Mouse (Mus musculus): Measurements from ENCODE around the gene March6. TPM values are rescaled to one million over a fixed set of nuclear protein-coding genes. Genes with fewer than 3 reads are reported as not detected.

The March6 gene
- polyA plus RNA-seq (2012; fragmentation: generic; extraction: Trizol), result 10 to 100 TPM in 1 of 2 experiments, 1 to 10 TPM in 1; 4.1 to 18.2 TPM

DNA sequence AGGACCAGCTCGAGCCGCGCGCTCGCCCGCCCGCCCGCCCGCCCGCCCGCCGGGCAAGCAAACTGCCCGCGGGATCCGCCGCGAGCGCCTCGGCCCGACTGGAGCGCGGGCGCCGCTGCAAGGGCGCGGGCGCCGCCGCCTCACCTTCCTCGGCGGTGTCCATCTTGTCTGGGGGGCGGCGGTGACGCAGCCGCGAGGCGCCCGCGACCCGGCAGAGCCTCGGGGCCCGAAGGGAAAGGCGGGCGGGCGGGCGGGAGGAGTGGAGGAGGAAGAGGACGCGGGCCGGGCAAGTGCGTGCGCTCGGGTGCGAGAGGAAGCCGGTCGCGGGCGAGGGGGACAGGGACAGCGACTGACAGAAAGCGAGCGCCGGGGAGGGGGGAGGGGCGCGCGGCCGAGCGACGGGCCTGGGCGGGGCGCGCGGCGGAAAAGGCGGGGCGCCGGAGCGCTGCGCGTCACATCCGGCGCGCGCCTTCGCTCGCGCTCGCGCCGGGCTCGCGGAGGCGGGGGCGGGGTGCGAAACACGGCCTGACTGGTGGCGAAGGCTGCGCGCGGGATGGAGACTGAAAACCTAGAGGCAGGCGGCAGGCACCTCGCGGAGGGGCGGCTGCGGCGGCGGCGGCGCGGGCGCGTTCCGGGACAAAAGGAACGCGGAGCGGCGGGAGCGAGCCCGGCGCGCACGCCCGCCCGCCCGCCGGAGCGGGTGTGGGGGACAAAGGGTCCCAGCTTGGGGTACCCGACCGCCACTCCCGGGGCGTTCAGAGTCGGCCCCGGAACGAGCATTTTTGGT, at the start of gene March6:
Gene March6, minus strand, starts transcription at position 395 of the 787 bp plus-strand sequence.

GRCm38 (mm10) chr15:31565184-31565583, 34.3 kb upstream of the March6 start, which contains the start of gene Cmbl:
Gene Cmbl, plus strand, starts transcription at chr15:31565389.

GRCm38 (mm10) chr15:31453098-31453916, 77.5 kb downstream of the March6 start, which contains the start of gene Ropn1l:
Gene Ropn1l, minus strand, starts transcription at chr15:31453737.

Other genes with a start within 250 kb of the March6 start
- gene Ankrd33b, start 163.3 kb downstream of the March6 start, polyA plus RNA-seq (2012; fragmentation: generic; extraction: Trizol), result 1 to 10 TPM in 1 of 2 experiments, under 1 TPM in 1; 0.51 to 1.2 TPM
- gene Ropn1l, start 77.3 kb downstream of the March6 start, polyA plus RNA-seq (2012; fragmentation: generic; extraction: Trizol), result 10 to 100 TPM in 1 of 2 experiments, 1 to 10 TPM in 1; 6.8 to 15.9 TPM
- gene Cmbl, start 34.3 kb upstream of the March6 start, polyA plus RNA-seq (2012; fragmentation: generic; extraction: Trizol), result 1 to 10 TPM in 1 of 2 experiments, under 1 TPM in 1; 0.02 to 3.8 TPM
- gene Cct5, start 70.8 kb upstream of the March6 start, polyA plus RNA-seq (2012; fragmentation: generic; extraction: Trizol), result 100 to 1,000 TPM; 292 to 428 TPM
- gene Fam173b, start 70.8 kb upstream of the March6 start, polyA plus RNA-seq (2012; fragmentation: generic; extraction: Trizol), result 10 to 100 TPM; 24.2 to 32.4 TPM